Comparison of ENCODE assay signal across 25 mouse cellular contexts in genomic region chr12:31421901-31422574, GRCm38 (mm10). TPM values are rescaled to one million over a fixed set of nuclear protein-coding genes. Genes with fewer than 3 reads are reported as not detected.
DNase-seq lines count a peak whose midpoint lies in the region; ATAC-seq and TF ChIP-seq lines count a peak whose summit lies in the region.
"Had no signal": no experiment of that assay in that cellular context is flagged by ENCODE, and none has a peak within 500 bp of the region (broad histone marks: within the 10 kb centered on the region; RNA-seq: fewer than 3 reads in every experiment).

No protein-coding gene starts in this region.

- no peak overlapping the region for H3K27ac ChIP-seq in midbrain, embryonic 11.5 days (ENCODE audit: low read depth, low read length)
- no peak overlapping the region for H3K27ac ChIP-seq in midbrain, embryonic 14.5 days (replicated peaks; ENCODE audit: low read depth, low read length)
- peak overlapping the region; percentile 60 for H3K27ac ChIP-seq in intestine, postnatal 0 days (ENCODE audit: low read depth, low read length)
- peak overlapping the region; percentile 86 for H3K27ac ChIP-seq in small intestine, adult 2 months (ENCODE audit: insufficient read depth, low read depth, low read length)
- H3K27ac ChIP-seq in hindbrain, embryonic 10.5 days: no peak overlapping the region
- H3K27ac ChIP-seq: embryonic facial prominence, embryonic 10.5 days; embryonic facial prominence, embryonic 12.5 days; forebrain, embryonic 13.5 days; forebrain, embryonic 15.5 days had no signal

- DNase-seq in midbrain, embryonic 11.5 days (ENCODE audit: low spot score, missing footprints): peak; percentile 47
- DNase-seq in midbrain, embryonic 14.5 days: no peak
- DNase-seq in hindbrain, embryonic 10.5 days (ENCODE audit: low spot score): no peak
- no peak for DNase-seq in frontal cortex, postnatal 14 days (ENCODE audit: low spot score in 2 of 2)
- DNase-seq: adrenal gland, adult 8-10 months; adrenal gland, postnatal 14 days; adrenal gland, postnatal 36 days; B cell, adult 2 months; cerebellum, adult 11-12 months; cerebellum, adult 2 months; cerebellum, adult 9-10 months; cerebellum, postnatal 10 days; cerebellum, postnatal 25 days had no signal

- no peak for TF ChIP-seq POLR2A in small intestine, adult 2 months (IDR thresholded peaks at IDR 0.05; ENCODE audit: low read depth, low read length)

- H3K4me1 ChIP-seq in midbrain, embryonic 11.5 days (ENCODE audit: control insufficient read depth, insufficient read depth, low read length): no peaks in the 10 kb centered on the region
- no peaks in the 10 kb centered on the region for H3K4me1 ChIP-seq in midbrain, embryonic 14.5 days (ENCODE audit: control insufficient read depth, insufficient read depth, low read length)
- 0 out of 2 replicates have a peak, but pooled peaks cover 3% of the 10 kb centered on the region for H3K4me1 ChIP-seq in intestine, postnatal 0 days (replicated peaks; ENCODE audit: control insufficient read depth, insufficient read depth, low read length)
- peaks cover 5% of the 10 kb centered on the region; the same call in 1 of the 2 replicates for H3K4me1 ChIP-seq in small intestine, adult 2 months (ENCODE audit: control insufficient read depth, insufficient read depth, insufficient read length, low read length)
- no peaks in the 10 kb centered on the region for H3K4me1 ChIP-seq in hindbrain, embryonic 10.5 days (replicated peaks)
- H3K4me1 ChIP-seq: embryonic facial prominence, embryonic 10.5 days; embryonic facial prominence, embryonic 12.5 days; forebrain, embryonic 13.5 days; forebrain, embryonic 15.5 days had no signal

- 77% methylated on average over 3 of the region's 3 CpGs for WGBS in midbrain, embryonic 11.5 days
- 79% methylated on average over 3 of the region's 3 CpGs for WGBS in midbrain, embryonic 14.5 days
- WGBS in intestine, postnatal 0 days: 33% methylated on average over 3 of the region's 3 CpGs
- WGBS in small intestine, adult 2 months: 19% methylated on average over 3 of the region's 3 CpGs
- 82% methylated on average over 3 of the region's 3 CpGs for WGBS in hindbrain, embryonic 10.5 days

- ATAC-seq in midbrain, embryonic 11.5 days (ENCODE audit: low FRiP score): no peak
- no peak for ATAC-seq in midbrain, embryonic 14.5 days (ENCODE audit: low FRiP score, low TSS enrichment)
- ATAC-seq in intestine, postnatal 0 days: peak; percentile 93
- ATAC-seq: activated CD4-positive, CD25-positive, alpha-beta regulatory T cell, adult 4 months; CD4-positive, CD25-positive, alpha-beta regulatory T cell, adult 4 months; forebrain, embryonic 13.5 days; forebrain, embryonic 15.5 days; Patski had no signal

- H3K27me3 ChIP-seq in midbrain, embryonic 11.5 days (ENCODE audit: control insufficient read depth, insufficient read depth, low read length): no peaks in the 10 kb centered on the region
- H3K27me3 ChIP-seq in midbrain, embryonic 14.5 days (ENCODE audit: control insufficient read depth, insufficient read depth, low read length): no peaks in the 10 kb centered on the region
- H3K27me3 ChIP-seq in intestine, postnatal 0 days (replicated peaks; ENCODE audit: control insufficient read depth, insufficient read depth, low read length): no peaks in the 10 kb centered on the region
- H3K27me3 ChIP-seq in small intestine, adult 2 months (ENCODE audit: control insufficient read depth, insufficient read depth, low read length): no peaks in the 10 kb centered on the region
- no peaks in the 10 kb centered on the region for H3K27me3 ChIP-seq in hindbrain, embryonic 10.5 days (ENCODE audit: insufficient read depth, poor library complexity, severe bottlenecking)
- H3K27me3 ChIP-seq: CH12.LX; embryonic facial prominence, embryonic 12.5 days; forebrain, embryonic 13.5 days; forebrain, embryonic 15.5 days had no signal

- no peaks in the 10 kb centered on the region for H3K36me3 ChIP-seq in midbrain, embryonic 11.5 days (ENCODE audit: control insufficient read depth, insufficient read depth, low read length)
- no peaks in the 10 kb centered on the region for H3K36me3 ChIP-seq in midbrain, embryonic 14.5 days (ENCODE audit: control insufficient read depth, insufficient read depth, low read length)
- no peaks in the 10 kb centered on the region for H3K36me3 ChIP-seq in intestine, postnatal 0 days (ENCODE audit: control insufficient read depth, insufficient read depth)
- no peaks in the 10 kb centered on the region for H3K36me3 ChIP-seq in small intestine, adult 2 months (ENCODE audit: control insufficient read depth, insufficient read depth, low read length)
- no peaks in the 10 kb centered on the region for H3K36me3 ChIP-seq in hindbrain, embryonic 10.5 days
- H3K36me3 ChIP-seq: embryonic facial prominence, embryonic 10.5 days; embryonic facial prominence, embryonic 12.5 days; forebrain, embryonic 15.5 days; G1E had no signal

- no peak for TF ChIP-seq CTCF in intestine, postnatal 0 days (IDR thresholded peaks at IDR 0.05; ENCODE audit: low read depth)
- no peak for TF ChIP-seq CTCF in small intestine, adult 2 months (IDR thresholded peaks at IDR 0.05; ENCODE audit: extremely low read depth, insufficient read length, insufficient replicate concordance, low read depth, low read length)

- no peak overlapping the region for H3K4me3 ChIP-seq in midbrain, embryonic 11.5 days (ENCODE audit: low read depth, low read length)
- no peak overlapping the region for H3K4me3 ChIP-seq in midbrain, embryonic 14.5 days (replicated peaks; ENCODE audit: low read depth, low read length)
- H3K4me3 ChIP-seq in intestine, postnatal 0 days (ENCODE audit: low read depth, low read length): no peak overlapping the region
- no peak overlapping the region for H3K4me3 ChIP-seq in small intestine, adult 2 months (ENCODE audit: low read depth, low read length)
- H3K4me3 ChIP-seq in hindbrain, embryonic 10.5 days: no peak overlapping the region
- H3K4me3 ChIP-seq: embryonic facial prominence, embryonic 10.5 days; embryonic facial prominence, embryonic 12.5 days; forebrain, embryonic 13.5 days; forebrain, embryonic 15.5 days had no signal

- H3K9me3 ChIP-seq in midbrain, embryonic 11.5 days (ENCODE audit: control insufficient read depth, low read length): no peaks in the 10 kb centered on the region
- H3K9me3 ChIP-seq in midbrain, embryonic 14.5 days (ENCODE audit: control insufficient read depth, low read length): no peaks in the 10 kb centered on the region
- H3K9me3 ChIP-seq in intestine, postnatal 0 days (ENCODE audit: control insufficient read depth): no peaks in the 10 kb centered on the region
- H3K9me3 ChIP-seq in hindbrain, embryonic 10.5 days: no peaks in the 10 kb centered on the region
- H3K9me3 ChIP-seq: embryonic facial prominence, embryonic 10.5 days; embryonic facial prominence, embryonic 12.5 days; forebrain, embryonic 13.5 days; forebrain, embryonic 15.5 days; G1E had no signal

- no peak overlapping the region for H3K9ac ChIP-seq in midbrain, embryonic 11.5 days (ENCODE audit: low read length)
- H3K9ac ChIP-seq in midbrain, embryonic 14.5 days (replicated peaks; ENCODE audit: low read length): no peak overlapping the region
- no peak overlapping the region for H3K9ac ChIP-seq in intestine, postnatal 0 days (ENCODE audit: low read depth, low read length)
- H3K9ac ChIP-seq: embryonic facial prominence, embryonic 12.5 days; forebrain, embryonic 13.5 days; forebrain, embryonic 15.5 days had no signal

- H3K4me2 ChIP-seq in midbrain, embryonic 11.5 days: no peak overlapping the region
- no peak overlapping the region for H3K4me2 ChIP-seq in midbrain, embryonic 14.5 days (ENCODE audit: low read length)
- H3K4me2 ChIP-seq in intestine, postnatal 0 days (replicated peaks; ENCODE audit: low read depth): 0 out of 2 replicates have a peak overlapping the region, but pooled peaks have one; percentile 3
- H3K4me2 ChIP-seq: embryonic facial prominence, embryonic 12.5 days; forebrain, embryonic 13.5 days; forebrain, embryonic 15.5 days had no signal

RNA-seq across cellular contexts. Expression of gene Slc26a3, which starts 31.4 kb away (rescaled TPM):
- not detected in 2 replicates for polyA plus RNA-seq in midbrain, embryonic 11.5 days (2014; fragmentation: Nextera tagmentation; extraction: Ambion mirVana)
- polyA plus RNA-seq in midbrain, embryonic 14.5 days (2014; fragmentation: Nextera tagmentation; extraction: Ambion mirVana): not detected in 2 replicates
- 61.6 and 75.4 TPM in 2 replicates for polyA plus RNA-seq in intestine, postnatal 0 days (2015; fragmentation: Nextera tagmentation; extraction: Ambion mirVana)
- polyA plus RNA-seq in small intestine, adult 2 months (2012; rRNA removed): 18.9 and 20.6 TPM in 2 replicates
- polyA plus RNA-seq in hindbrain, embryonic 10.5 days (2016; fragmentation: Nextera tagmentation; extraction: Ambion mirVana): 0.07 TPM in 1 of 2 replicates, not detected in the other
- polyA plus RNA-seq: CD4-positive, CD25-positive, alpha-beta regulatory T cell, adult 4 months; embryonic facial prominence, embryonic 10.5 days; embryonic facial prominence, embryonic 12.5 days; forebrain, embryonic 11.5 days; G1E; Patski had no signal

Comparison
In these comparisons a context has a peak if more than half of its experiments do, and no peak if none do; other contexts are left out.
1. H3K27ac ChIP-seq: peak in intestine, postnatal 0 days (single experiment) and small intestine, adult 2 months (single experiment); none in midbrain, embryonic 11.5 days (single experiment), midbrain, embryonic 14.5 days (single experiment) and hindbrain, embryonic 10.5 days (single experiment).
2. RNA of gene Slc26a3, which starts 31.4 kb away (polyA plus RNA-seq): 61.6 to 75.4 TPM in intestine, postnatal 0 days and 18.9 to 20.6 TPM in small intestine, adult 2 months; 0.07 TPM in hindbrain, embryonic 10.5 days, not detected in midbrain, embryonic 14.5 days and not detected in midbrain, embryonic 11.5 days; every median in the first group is over 10 times any median in the second.